Mouse (Mus musculus) intestine, postnatal 0 days (tissue): ENCODE data around the gene Defb26. TPM values are rescaled to one million over a fixed set of nuclear protein-coding genes. Genes with fewer than 3 reads are reported as not detected.

Source experiments
- ATAC-seq: fragments of 200-750 bp; cut with Nextera tagmentation; 2 replicates; pipeline ENCODE4 v1.8.0; 2017; ENCODE audit warnings: mild to moderate bottlenecking, moderate TSS enrichment, moderate library complexity
- H3K27ac ChIP-seq: fragments of 300-500 bp; sonication (generic); 2 replicates; pipeline ENCODE4 v1.5.1; 2014; ENCODE audit warnings: mild to moderate bottlenecking, low read depth, low read length, moderate library complexity
- H3K27me3 ChIP-seq: fragments of 300-500 bp; sonication (generic); replicated peaks from 2 replicates; pipeline ENCODE4 v1.6.1; 2014; ENCODE audit warnings: low read length, mixed read lengths; ENCODE audit not compliant: control insufficient read depth, insufficient read depth
- H3K36me3 ChIP-seq: fragments of 300-500 bp; sonication (generic); 2 replicates; pipeline ENCODE4 v1.6.1; 2014; ENCODE audit warnings: mild to moderate bottlenecking, moderate library complexity; ENCODE audit not compliant: control insufficient read depth, insufficient read depth
- H3K4me1 ChIP-seq: fragments of 300-500 bp; sonication (generic); replicated peaks from 2 replicates; pipeline ENCODE4 v1.6.1; 2014; ENCODE audit warnings: antibody characterized with exemption, low read length, mixed read lengths; ENCODE audit not compliant: control insufficient read depth, insufficient read depth
- H3K4me2 ChIP-seq: fragments of 300-500 bp; sonication (generic); replicated peaks from 2 replicates; pipeline ENCODE4 v1.6.1; 2014; ENCODE audit warnings: low read depth, mild to moderate bottlenecking, moderate library complexity
- H3K4me3 ChIP-seq: fragments of 300-500 bp; sonication (generic); 2 replicates; pipeline ENCODE4 v1.5.1; 2014; ENCODE audit warnings: low read depth, low read length
- H3K9ac ChIP-seq: fragments of 300-500 bp; sonication (generic); 2 replicates; pipeline ENCODE4 v1.6.1; 2014; ENCODE audit warnings: mild to moderate bottlenecking, low read depth, low read length
- H3K9me3 ChIP-seq: fragments of 300-500 bp; sonication (generic); 2 replicates; pipeline ENCODE4 v1.6.1; 2016; ENCODE audit warnings: mixed run types; ENCODE audit not compliant: control insufficient read depth
- CTCF ChIP-seq: sonication (generic); IDR thresholded peaks from 2 replicates; pipeline ENCODE4 v1.5.1; 2016; ENCODE audit warnings: low read depth, mild to moderate bottlenecking, control low read depth, antibody characterized with exemption, moderate library complexity
- WGBS: fragments of 180-500 bp; shearing (Covaris S2); extraction: QIAGEN DNeasy Blood & Tissue Kit; methylation state at CpG from one replicate; pipeline ENCODE4 v1.1.7; 2014; 5-methylcytosine and 5-hydroxymethylcytosine counted together
- polyA plus RNA-seq: library from polyadenylated mRNA; unstranded; fragments of >200 nt; fragmentation: Nextera tagmentation; extraction: Ambion mirVana; gene quantifications from 2 replicates; pipeline ENCODE4 v1.2.1, GENCODE M21; 2015

The Defb26 gene
- polyA plus RNA-seq, 1 experiment from 2014 or later: not detected

DNA sequence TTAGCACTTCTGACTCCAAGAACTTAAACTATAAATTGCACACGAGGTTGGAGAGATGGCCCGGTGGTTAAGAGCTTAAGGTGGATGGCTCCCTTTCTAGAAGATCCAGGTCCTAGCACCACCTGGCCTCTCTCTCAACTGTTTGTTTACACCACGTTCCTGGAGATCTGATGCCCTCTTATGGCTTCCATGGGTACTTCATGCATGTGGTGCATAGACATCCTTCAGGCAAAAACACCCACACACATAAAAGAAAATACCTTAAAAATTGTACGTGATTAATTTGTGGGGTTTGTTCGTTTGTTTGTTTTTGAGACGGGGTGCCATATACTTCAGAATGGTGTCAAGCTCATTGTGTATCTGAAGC is 10.6 kb downstream of the Defb26 start:
- H3K4me1 ChIP-seq: no peaks in the 10 kb centered on the region
- H3K9me3 ChIP-seq: no peaks in the 10 kb centered on the region
- H3K27me3 ChIP-seq: no peaks in the 10 kb centered on the region
- H3K9ac ChIP-seq: no peak overlapping the region
- no peak for ATAC-seq
- no peak overlapping the region for H3K4me3 ChIP-seq
- H3K4me2 ChIP-seq: no peak overlapping the region
- H3K36me3 ChIP-seq: no peaks in the 10 kb centered on the region
- WGBS: 79% methylated on average over 6 of the region's 6 CpGs
- no peak overlapping the region for H3K27ac ChIP-seq
- TF ChIP-seq CTCF: peak; percentile 48

DNA sequence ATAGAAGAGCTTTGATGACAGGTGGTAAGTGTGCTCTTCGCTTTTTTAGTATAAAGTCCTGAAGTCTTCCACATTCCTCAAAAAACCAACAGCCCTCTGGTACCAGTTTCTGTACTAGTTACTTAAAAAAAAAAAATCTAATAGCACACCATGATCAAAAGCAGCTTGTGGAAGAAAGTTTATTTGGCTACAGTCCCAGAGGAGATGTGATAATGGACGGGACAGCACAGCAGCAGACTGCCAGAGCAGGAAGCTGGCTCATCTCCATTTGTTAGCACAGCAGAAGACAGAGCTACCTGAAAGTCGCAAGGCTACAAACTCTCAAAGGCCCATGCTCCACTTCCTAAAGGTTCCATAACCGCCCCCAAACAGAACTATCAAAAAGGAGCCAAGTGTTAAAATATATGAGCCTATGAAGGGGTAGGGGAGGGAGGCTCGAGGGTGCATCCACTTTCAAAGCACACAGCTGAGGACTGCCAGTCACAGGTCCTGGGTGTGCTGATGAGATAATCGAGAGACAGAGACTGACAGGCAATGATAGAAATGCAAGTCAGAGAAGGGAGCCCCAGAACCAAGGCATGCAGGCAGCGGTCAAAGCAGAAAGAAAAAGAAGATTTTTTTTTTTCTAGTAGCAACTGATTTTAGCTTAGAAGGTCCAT is 11.2 kb downstream of the Defb26 start:
- no peak for ATAC-seq
- no peaks in the 10 kb centered on the region for H3K4me1 ChIP-seq
- no peaks in the 10 kb centered on the region for H3K27me3 ChIP-seq
- 77% methylated on average over 7 of the region's 7 CpGs for WGBS
- H3K9ac ChIP-seq: no peak overlapping the region
- no peak overlapping the region for H3K4me3 ChIP-seq
- no peaks in the 10 kb centered on the region for H3K36me3 ChIP-seq
- H3K27ac ChIP-seq: no peak overlapping the region
- no peak for TF ChIP-seq CTCF
- H3K4me2 ChIP-seq: no peak overlapping the region
- H3K9me3 ChIP-seq: no peaks in the 10 kb centered on the region

DNA sequence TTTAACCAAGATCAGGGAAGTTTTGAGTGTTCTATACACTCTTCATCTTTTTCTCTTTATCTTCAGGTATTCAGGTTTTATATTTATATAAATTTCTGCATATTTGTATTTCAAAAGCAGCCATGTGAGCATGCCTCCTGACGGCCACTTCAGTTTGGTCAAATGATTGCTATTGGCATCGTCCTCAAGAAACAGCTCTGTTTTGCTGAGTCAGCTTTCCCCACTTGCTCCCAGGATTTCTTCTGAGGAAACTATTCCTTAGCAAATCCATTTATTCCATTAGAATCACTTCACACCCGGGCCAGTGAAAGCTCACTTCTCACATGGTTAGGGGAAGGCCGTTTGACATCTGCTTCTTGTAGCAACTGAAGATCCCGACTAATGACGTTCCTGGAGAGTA is 13.5 kb downstream of the Defb26 start:
- no peak for ATAC-seq
- 65% methylated on average over 6 of the region's 6 CpGs for WGBS
- H3K27ac ChIP-seq: no peak overlapping the region
- no peaks in the 10 kb centered on the region for H3K36me3 ChIP-seq
- no peak overlapping the region for H3K9ac ChIP-seq
- H3K9me3 ChIP-seq: no peaks in the 10 kb centered on the region
- no peak for TF ChIP-seq CTCF
- H3K27me3 ChIP-seq: no peaks in the 10 kb centered on the region
- no peak overlapping the region for H3K4me2 ChIP-seq
- H3K4me3 ChIP-seq: no peak overlapping the region
- H3K4me1 ChIP-seq: no peaks in the 10 kb centered on the region

DNA sequence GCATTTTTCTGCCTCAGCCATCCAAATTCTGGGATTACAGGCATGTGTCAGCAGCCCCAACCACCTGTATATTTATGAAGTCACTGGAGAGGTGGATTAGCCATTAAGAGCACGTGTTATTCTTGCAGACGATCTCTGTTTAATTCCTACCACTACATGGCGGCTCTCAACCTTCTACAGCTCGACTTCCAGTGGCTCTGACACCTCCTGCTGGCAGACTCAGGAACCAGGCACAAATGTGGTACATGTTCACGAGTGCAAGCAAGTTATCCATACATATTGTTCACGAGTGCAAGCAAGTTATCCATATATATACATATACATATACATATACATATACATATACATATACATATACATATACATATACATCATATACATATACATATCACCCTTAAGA is 18.3 kb downstream of the Defb26 start:
- H3K4me1 ChIP-seq: no peaks in the 10 kb centered on the region
- 73% methylated on average over 6 of the region's 6 CpGs for WGBS

DNA sequence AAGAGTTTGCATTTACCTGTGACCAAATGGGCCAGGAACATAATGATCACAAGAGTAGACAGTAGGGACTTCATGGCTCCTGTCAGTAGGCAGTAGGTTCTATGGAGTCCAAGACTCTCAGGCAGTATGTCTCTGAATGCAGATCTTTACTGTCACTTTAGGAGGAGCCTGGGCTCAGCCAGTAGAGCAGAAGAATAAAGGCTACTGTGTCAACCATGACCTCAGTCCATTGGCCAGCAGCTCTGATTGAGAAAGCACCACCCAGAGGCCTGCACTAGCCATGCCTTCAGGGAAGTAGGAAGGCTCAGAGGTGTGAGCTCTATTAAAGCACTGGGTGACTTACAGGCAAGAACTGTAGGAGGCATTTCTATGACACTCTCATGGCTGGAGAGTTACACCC is 21.5 kb downstream of the Defb26 start, which contains the start of gene Defb22:
Gene Defb22, minus strand, starts transcription at position 101 of the 400 bp plus-strand sequence.
- Histone ChIP-seq H3K4me3 (no peak within 1 kb of the TSS), H3K4me1 (no peaks in the 10 kb centered on the region), H3K4me2 (no peak within 1 kb of the TSS), H3K9ac (no peak within 1 kb of the TSS), H3K27ac (no peak within 1 kb of the TSS), H3K9me3 (0 out of 2 replicates have a peak, but pooled peaks cover 3% of the 10 kb centered on the region), H3K36me3 (no peaks in the 10 kb centered on the region), H3K27me3 (no peaks in the 10 kb centered on the region)
- no peak for TF ChIP-seq CTCF
- no peak for ATAC-seq

More for the DNA sequence above, 18.3 kb downstream of the Defb26 start:
- Histone ChIP-seq H3K27me3 (no peaks in the 10 kb centered on the region), H3K9ac (no peak overlapping the region), H3K36me3 (no peaks in the 10 kb centered on the region), H3K9me3 (no peaks in the 10 kb centered on the region), H3K4me3 (no peak overlapping the region), H3K27ac (no peak overlapping the region), H3K4me2 (no peak overlapping the region)
- no peak for TF ChIP-seq CTCF
- no peak for ATAC-seq

DNA sequence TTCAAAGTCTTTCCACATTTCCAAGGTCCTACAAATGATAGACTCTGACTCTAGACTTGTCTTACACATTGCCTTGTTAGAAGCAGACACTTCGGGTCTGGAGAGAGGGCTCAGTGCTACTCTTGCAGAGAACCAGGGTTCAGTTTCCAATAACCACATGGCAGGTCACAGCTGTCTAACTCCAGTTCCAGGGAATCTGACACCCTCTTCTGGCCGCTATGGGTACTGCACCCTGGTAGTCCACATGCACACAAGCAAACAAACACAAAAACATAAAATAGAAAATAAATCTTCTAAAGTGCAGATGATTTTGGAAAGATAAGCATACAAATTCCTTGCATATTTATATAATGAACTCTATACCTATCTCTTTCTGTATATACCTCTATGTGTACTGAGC is 24.5 kb downstream of the Defb26 start:
- Histone ChIP-seq H3K4me2 (no peak overlapping the region), H3K4me1 (no peaks in the 10 kb centered on the region), H3K36me3 (no peaks in the 10 kb centered on the region), H3K4me3 (no peak overlapping the region), H3K9me3 (0 out of 2 replicates have a peak, but pooled peaks cover 3% of the 10 kb centered on the region), H3K27me3 (no peaks in the 10 kb centered on the region), H3K27ac (no peak overlapping the region), H3K9ac (no peak overlapping the region)
- 73% methylated on average over 2 of the region's 2 CpGs for WGBS
- ATAC-seq: no peak
- peak; percentile 49 for TF ChIP-seq CTCF
